Mouse (Mus musculus) bone marrow macrophage, adult 2 months (primary cell): ENCODE data around the gene Hyal2.

ENCODE experiments used
- CTCF ChIP-seq: IDR thresholded peaks from 2 replicates; pipeline ENCODE4 v1.5.1; 2012; ENCODE audit warnings: low read depth, mild to moderate bottlenecking, low read length, moderate library complexity
- POLR2A ChIP-seq: IDR thresholded peaks from 2 replicates; pipeline ENCODE4 v1.6.1; 2012; ENCODE audit warnings: mild to moderate bottlenecking, low read depth, low read length, borderline replicate concordance

GRCm38 (mm10) chr9:107549297-107550074, 18.3 kb upstream of the Hyal2 start:
- TF ChIP-seq CTCF (no peak), POLR2A (no peak)
